Mouse (Mus musculus) brain, adult 2 months (tissue): ENCODE measurements around the gene Ascc2.
A peak's percentile ranks its signal among the peaks of the same experiment; 100 is the strongest.

Experiments used
- DNase-seq: peaks from one replicate; pipeline ENCODE4 v3.0.0; 2011; ENCODE audit warnings: low read depth, low spot score

Gene Ascc2

GRCm38 (mm10) chr11:4637534-4638234 is at the start of gene Ascc2:
Gene Ascc2, plus strand, starts transcription at chr11:4637747.
- peak; percentile 93 for DNase-seq

- no peak for DNase-seq
Measured at GRCm38 (mm10) chr11:4591811-4592210, 45.7 kb upstream of the Ascc2 start.

DNA sequence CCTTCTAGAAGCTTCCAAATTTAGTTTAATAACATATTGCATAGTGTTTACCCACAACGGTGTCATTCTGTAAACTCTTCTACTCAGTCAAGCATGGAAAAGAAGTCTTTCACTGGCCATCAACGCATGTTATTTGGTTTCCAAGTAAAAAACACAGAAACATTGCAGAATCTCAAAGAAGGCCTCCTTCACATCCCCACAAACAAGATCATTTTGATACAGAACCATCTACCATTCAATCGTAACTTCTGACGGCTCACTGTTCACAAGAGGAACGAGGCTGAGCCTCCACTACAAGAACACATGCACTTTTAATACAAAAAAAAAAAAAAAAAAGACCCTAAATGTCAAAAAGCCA is 44.1 kb upstream of the Ascc2 start:
- no peak for DNase-seq

DNA sequence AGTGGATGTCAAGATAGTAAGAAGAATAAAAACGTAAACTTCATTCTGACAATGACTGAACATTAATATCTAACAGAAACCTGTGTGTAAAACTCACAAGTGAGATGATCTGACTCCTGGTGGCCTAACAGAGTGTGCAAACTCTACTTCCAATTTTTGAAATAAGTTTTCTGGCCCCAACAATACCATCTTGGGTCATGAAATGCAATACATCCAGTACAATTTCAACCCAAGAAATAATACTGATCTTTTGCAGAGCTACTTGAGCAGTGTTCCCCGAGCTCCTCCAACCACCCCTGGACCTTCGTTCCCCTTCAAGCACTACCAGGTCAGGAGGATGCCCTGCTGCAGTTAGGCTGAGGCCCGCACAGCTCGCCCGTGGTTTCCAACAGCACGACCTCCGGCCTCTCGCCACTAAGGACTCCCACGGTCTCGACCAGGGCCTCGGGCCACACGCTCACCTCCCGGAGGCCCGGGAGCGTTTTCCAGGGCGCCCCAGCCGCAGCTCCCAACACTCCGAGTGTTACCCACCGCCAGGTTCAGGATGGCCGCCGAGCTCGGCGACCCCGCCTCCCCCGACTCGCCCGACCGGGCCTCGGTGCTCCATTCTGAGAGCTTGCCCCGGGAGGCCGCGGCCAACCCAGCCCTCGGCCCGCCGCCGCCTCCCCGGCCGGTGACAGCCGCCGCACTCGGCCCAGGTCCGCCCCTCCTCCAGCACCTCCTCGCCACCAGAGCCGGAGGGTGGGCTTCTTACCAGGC is 43.5 kb upstream of the Ascc2 start:
- DNase-seq = peak; percentile 56

GRCm38 (mm10) chr11:4594608-4595500 is 42.7 kb upstream of the Ascc2 start, which contains the start of gene Mtmr3:
Gene Mtmr3, minus strand, starts transcription at chr11:4594863.
- DNase-seq = peak; percentile 98

- no peak for DNase-seq
Measured at GRCm38 (mm10) chr11:4598411-4598810, 39.1 kb upstream of the Ascc2 start.

DNA sequence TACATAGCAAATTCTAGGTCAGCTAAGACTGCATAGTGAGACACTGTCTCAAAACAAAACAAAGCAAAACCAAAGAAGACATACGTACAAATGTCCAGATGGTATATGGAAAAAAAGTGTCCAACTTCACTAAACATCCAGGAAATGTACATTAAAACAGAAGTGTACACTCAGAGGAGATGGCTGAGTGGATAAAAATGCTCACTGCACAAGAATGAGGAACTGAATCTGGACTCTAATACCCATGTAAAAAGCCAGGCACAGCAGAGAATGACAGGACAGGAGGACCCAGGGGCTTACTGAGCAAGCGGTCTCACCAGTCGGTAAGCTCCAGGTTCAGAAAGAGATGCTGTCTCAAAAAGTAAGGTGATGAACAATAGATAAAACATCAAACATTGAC is 37.6 kb upstream of the Ascc2 start:
- no peak for DNase-seq

DNA sequence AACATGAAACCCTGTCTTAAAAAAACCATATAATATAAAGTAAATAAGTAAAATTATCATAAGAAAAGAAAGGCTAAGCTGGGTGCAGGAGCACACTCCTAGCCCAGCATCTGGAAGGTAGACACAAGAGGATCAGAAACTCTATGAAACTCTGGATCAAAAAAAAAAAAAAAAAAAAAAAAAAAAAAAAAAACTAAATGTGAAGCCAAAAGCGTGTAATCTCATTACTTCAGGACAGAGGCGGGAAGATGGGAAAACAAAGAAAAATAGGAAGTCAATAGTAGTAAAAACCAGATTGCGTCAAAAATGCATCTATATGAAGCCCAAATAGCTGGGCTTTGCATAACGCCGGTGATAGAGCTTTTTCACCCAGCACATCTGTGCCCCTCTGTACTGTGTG is 35.7 kb upstream of the Ascc2 start:
- DNase-seq = no peak

GRCm38 (mm10) chr11:4602691-4603441 is 34.7 kb upstream of the Ascc2 start:
- peak; percentile 12 for DNase-seq

DNA sequence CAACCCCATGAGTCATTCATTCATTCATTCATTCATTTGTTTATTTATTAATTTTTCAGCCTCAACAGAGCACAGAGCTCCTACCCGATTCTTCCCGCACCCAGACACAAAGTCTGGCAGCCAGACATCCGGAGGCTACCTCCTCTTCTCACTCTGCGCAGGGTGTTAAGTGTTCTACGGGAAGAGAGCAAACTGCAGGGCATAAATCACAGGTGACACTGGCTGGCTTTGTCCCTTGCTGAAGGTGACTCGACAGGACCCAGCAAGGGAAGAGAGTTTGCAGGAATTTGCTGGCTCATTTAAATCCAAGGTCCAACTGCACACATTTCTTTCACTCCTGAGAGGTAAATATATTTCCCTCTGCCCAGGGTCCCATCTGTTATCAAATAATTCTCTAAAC is 33.1 kb upstream of the Ascc2 start:
- DNase-seq = no peak

DNA sequence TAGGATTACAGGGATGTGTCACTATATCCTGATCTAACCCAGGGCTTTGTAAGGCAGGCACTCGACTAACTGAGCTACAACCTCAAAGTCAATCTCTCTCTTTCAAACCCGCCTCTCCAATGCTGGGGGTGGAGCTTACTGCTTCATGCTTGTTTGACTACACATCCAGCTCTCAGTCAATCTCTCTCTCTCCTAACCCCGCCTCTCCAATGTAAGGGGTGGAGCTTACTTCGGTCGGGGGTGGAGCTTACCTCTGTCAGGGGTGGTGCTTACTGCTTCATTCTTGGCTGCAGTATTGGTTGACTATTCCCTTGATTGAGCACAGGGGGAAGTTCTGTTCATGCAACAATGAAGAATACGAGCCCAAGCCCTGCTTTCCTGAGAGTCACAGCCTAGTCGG is 32.1 kb upstream of the Ascc2 start:
- DNase-seq = no peak

- DNase-seq = peak; percentile 12
Measured at GRCm38 (mm10) chr11:4606541-4606940, 31.0 kb upstream of the Ascc2 start.

- DNase-seq = peak; percentile 14
Measured at GRCm38 (mm10) chr11:4611904-4612303, 25.6 kb upstream of the Ascc2 start.

GRCm38 (mm10) chr11:4620017-4620485 is 17.5 kb upstream of the Ascc2 start, which contains the start of gene Gm11032:
Gene Gm11032, plus strand, starts transcription at chr11:4620067.
- peak; percentile 66 for DNase-seq

GRCm38 (mm10) chr11:4620501-4621108 is 16.9 kb upstream of the Ascc2 start:
- DNase-seq = peak; percentile 54

GRCm38 (mm10) chr11:4621866-4622265 is 15.7 kb upstream of the Ascc2 start:
- DNase-seq = no peak

- no peak for DNase-seq
Measured at GRCm38 (mm10) chr11:4622442-4622986, 15.0 kb upstream of the Ascc2 start.

DNA sequence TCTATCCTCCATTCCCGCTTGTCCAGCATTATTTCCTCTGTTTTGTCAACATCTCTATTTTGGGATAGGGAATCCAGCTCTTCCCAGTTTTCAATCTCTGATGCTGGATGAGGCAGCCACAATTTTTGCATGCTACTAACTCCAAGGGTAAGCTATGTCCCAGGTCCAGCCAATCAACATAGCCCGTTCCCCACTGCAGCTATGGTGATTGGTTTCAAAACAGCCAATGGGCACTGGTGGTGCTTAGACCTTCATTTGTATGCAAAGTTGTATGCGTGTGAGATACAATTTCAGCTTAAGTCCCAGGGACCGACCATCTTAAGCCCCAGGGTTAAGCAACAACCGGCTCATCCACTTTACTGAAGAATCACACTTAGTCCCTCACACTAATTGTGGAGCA is 14.6 kb upstream of the Ascc2 start:
- no peak for DNase-seq

DNA sequence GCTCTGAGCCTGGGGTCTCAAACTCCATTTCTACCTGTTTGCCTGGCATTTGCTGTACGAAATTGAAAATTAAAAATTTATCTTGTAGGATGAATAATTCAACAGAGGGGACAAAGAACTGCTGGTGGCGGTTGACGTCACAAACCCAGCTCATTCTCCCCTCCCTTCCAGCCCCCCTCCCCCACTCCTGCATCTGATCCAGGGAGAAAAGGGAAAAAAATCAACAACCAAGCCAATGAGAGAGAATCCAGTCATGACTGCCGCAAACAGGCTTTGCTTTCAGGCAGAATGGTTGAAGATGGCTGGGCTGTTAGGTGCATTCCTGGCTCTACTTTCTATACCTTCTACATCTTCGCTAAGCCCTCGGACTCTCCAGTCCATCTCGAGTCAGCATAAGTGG is 11.6 kb upstream of the Ascc2 start:
- DNase-seq = no peak

DNA sequence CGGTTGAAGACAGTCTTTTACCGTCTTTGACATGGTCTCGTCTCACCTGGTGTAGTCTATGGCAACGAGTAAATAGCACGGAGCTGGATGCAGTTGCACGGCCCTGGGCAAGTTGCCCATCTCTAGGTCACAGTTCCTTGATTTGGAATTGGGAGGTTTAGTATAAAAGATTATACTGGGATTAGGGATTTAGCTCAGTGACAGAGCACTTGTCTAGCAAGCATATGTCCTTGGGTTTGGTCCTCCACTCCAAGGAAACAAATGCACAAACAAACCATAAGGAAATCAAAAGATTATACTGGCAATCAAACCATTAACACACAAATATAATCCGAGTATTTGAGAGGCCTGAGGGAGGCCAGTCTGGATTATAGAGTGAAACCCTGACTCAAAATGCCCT is 9.9 kb upstream of the Ascc2 start:
- no peak for DNase-seq
